Mouse (Mus musculus) cerebellum, adult 2 months (tissue): ENCODE measurements around the gene BC049715.

ENCODE experiments used
- CTCF ChIP-seq: fragments of 200-500 bp; IDR thresholded peaks from 2 replicates; pipeline ENCODE4 v1.5.1; 2011; ENCODE audit warnings: low read depth, mild to moderate bottlenecking, control low read depth, low read length, moderate library complexity, borderline replicate concordance; ENCODE audit not compliant: insufficient read depth
- POLR2A ChIP-seq: fragments of 200-500 bp; IDR thresholded peaks from 2 replicates; pipeline ENCODE4 v1.6.1; 2011; ENCODE audit warnings: low read length, control low read depth, borderline replicate concordance; ENCODE audit not compliant: insufficient read depth

GRCm38 (mm10) chr6:136824987-136825386, 2.4 kb upstream of the BC049715 start:
- no peak for TF ChIP-seq CTCF
- no peak for TF ChIP-seq POLR2A
